Mouse (Mus musculus) lung, embryonic 14.5 days (tissue): Measurements from ENCODE around the gene Abca3. TPM values are rescaled to one million over a fixed set of nuclear protein-coding genes. Genes with fewer than 3 reads are reported as not detected.

Experiments used
- ATAC-seq: fragments of 200-750 bp; cut with Nextera tagmentation; 2 replicates; pipeline ENCODE4 v1.8.0; 2017; ENCODE audit warnings: mild to moderate bottlenecking, moderate TSS enrichment, moderate library complexity; ENCODE audit not compliant: insufficient read depth
- DNase-seq: peaks from one replicate; pipeline ENCODE4 v3.0.0-alpha.2; 2015
- H3K27ac ChIP-seq: fragments of 300-500 bp; sonication (generic); 2 replicates; pipeline ENCODE4 v1.5.1; 2014; ENCODE audit warnings: low read depth, mild to moderate bottlenecking, moderate library complexity
- H3K27me3 ChIP-seq: fragments of 300-500 bp; sonication (generic); 2 replicates; pipeline ENCODE4 v1.6.1; 2014; ENCODE audit warnings: low read length, control low read depth; ENCODE audit not compliant: insufficient read depth
- H3K36me3 ChIP-seq: fragments of 300-500 bp; sonication (generic); 2 replicates; pipeline ENCODE4 v1.6.1; 2014; ENCODE audit warnings: control low read depth; ENCODE audit not compliant: insufficient read depth
- H3K4me1 ChIP-seq: fragments of 300-500 bp; sonication (generic); 2 replicates; pipeline ENCODE4 v1.6.1; 2014; ENCODE audit warnings: antibody characterized with exemption, control low read depth; ENCODE audit not compliant: insufficient read depth
- H3K4me2 ChIP-seq: fragments of 300-500 bp; sonication (generic); 2 replicates; pipeline ENCODE4 v1.6.1; 2014; ENCODE audit warnings: mild to moderate bottlenecking
- H3K4me3 ChIP-seq: fragments of 300-500 bp; sonication (generic); 2 replicates; pipeline ENCODE4 v1.5.1; 2014; ENCODE audit warnings: low read depth, low read length
- H3K9ac ChIP-seq: fragments of 300-500 bp; sonication (generic); 2 replicates; pipeline ENCODE4 v1.6.1; 2014
- H3K9me3 ChIP-seq: fragments of 300-500 bp; sonication (generic); 2 replicates; pipeline ENCODE4 v1.6.1; 2016; ENCODE audit warnings: low read depth, low read length, control low read depth
- CTCF ChIP-seq: IDR thresholded peaks from 2 replicates; pipeline ENCODE4 v1.5.1; 2016; ENCODE audit warnings: antibody characterized with exemption, low read depth
- WGBS: fragments of 180-500 bp; shearing (Covaris S2); extraction: QIAGEN DNeasy Blood & Tissue Kit; methylation state at CpG from one replicate; pipeline ENCODE4 v1.1.7; 2014; 5-methylcytosine and 5-hydroxymethylcytosine counted together
- polyA plus RNA-seq: library from polyadenylated mRNA; unstranded; fragments of >200 nt; fragmentation: Nextera tagmentation; extraction: Ambion mirVana; gene quantifications from 2 replicates; pipeline ENCODE4 v1.2.1, GENCODE M21; 2014

Abca3 gene
- polyA plus RNA-seq, 1 experiment from 2014 or later = 16.2 TPM

DNA sequence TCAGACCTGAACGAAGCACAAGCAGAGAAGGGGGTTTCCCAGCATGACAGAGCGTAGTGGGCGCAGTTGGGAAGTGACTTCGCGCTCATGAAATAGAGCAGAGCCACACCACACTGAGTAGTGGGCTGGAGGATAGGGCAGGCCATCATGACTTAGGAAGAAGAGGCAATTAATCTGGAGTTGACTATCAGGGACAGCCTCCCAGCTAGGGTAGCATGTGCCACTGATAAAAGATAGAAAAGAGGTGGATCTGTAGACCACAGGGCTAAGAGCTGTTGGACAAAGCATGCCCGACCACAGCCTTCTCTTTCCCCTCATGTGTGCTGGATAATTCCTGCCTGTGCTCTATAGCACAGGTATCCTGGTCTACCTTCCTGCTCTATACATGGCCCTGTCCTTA lies 24.1 kb downstream of the Abca3 start:
- ATAC-seq = no peak
- H3K4me2 ChIP-seq = no peak overlapping the region
- TF ChIP-seq CTCF = no peak

DNA sequence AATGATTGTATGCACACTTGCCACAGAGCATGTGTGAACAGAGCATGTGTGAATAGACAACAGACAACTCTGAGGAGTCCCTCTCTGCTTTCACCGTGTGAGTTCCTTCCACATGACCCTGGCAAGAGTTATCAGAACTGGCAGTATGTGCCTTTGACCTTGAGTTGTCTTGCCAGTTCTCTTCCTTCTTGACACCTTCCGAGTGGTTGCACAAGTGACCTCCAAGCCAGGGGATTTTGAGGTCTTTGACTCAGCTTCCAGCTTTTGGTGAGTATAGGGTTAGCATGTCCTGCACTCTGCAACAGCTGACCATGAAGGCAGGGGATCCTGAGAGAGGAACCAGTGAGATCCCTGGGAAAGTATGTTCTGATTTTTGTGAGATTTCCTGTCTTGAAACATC lies 26.7 kb downstream of the Abca3 start:
- peaks cover 26% of the 10 kb centered on the region; the same call in 1 of the 2 replicates for H3K36me3 ChIP-seq
- DNase-seq (no peak), ATAC-seq (no peak)
- TF ChIP-seq CTCF = no peak
- no peak overlapping the region for H3K27ac ChIP-seq
- no peak overlapping the region for H3K9ac ChIP-seq
- no peak overlapping the region for H3K4me2 ChIP-seq
- 67% methylated on average over 2 of the region's 2 CpGs for WGBS
- H3K27me3 ChIP-seq = no peaks in the 10 kb centered on the region
- H3K4me1 ChIP-seq = no peaks in the 10 kb centered on the region
- no peaks in the 10 kb centered on the region for H3K9me3 ChIP-seq
- no peak overlapping the region for H3K4me3 ChIP-seq

More for the DNA sequence above, 24.1 kb downstream of the Abca3 start:
- no peak overlapping the region for H3K4me3 ChIP-seq
- H3K9me3 ChIP-seq = no peaks in the 10 kb centered on the region
- no peak overlapping the region for H3K9ac ChIP-seq
- H3K27ac ChIP-seq = no peak overlapping the region
- H3K27me3 ChIP-seq = no peaks in the 10 kb centered on the region
- peaks cover 26% of the 10 kb centered on the region; the same call in 1 of the 2 replicates for H3K36me3 ChIP-seq
- WGBS = 92% methylated on average over 6 of the region's 6 CpGs
- no peak for DNase-seq
- H3K4me1 ChIP-seq = no peaks in the 10 kb centered on the region

GRCm38 (mm10) chr17:24383789-24384188 lies 32.0 kb downstream of the Abca3 start:
- ATAC-seq (no peak), DNase-seq (peak; percentile 25)
- Histone ChIP-seq H3K4me2 (no peak overlapping the region), H3K9ac (no peak overlapping the region), H3K4me3 (no peak overlapping the region), H3K27me3 (no peaks in the 10 kb centered on the region), H3K4me1 (no peaks in the 10 kb centered on the region), H3K36me3 (peaks cover 15% of the 10 kb centered on the region; the same call in 1 of the 2 replicates), H3K27ac (no peak overlapping the region), H3K9me3 (no peaks in the 10 kb centered on the region)
- 63% methylated on average over 8 of the region's 8 CpGs for WGBS
- TF ChIP-seq CTCF = no peak

DNA sequence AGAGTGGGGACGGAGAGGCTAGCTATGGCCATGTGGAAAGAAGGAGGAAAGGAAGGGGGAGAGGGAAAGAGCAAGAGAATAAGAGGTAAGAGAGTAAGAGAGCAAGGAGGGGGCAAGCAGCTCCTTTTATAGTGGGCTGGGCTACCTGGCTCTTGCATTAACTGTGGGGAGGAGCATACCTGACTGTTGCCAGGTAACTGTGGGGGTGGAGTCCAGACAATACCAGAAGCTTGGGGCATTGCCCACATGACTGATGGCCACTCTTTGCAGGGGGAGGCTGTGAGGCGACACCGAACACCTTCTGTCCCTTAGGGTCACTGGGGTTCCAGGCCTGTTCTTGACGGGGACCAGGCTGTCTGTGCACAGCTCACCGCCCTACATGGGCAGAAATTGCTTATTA lies 37.0 kb downstream of the Abca3 start:
- Histone ChIP-seq H3K27me3 (no peaks in the 10 kb centered on the region), H3K9me3 (no peaks in the 10 kb centered on the region), H3K9ac (no peak overlapping the region), H3K4me2 (no peak overlapping the region), H3K4me3 (no peak overlapping the region), H3K4me1 (no peaks in the 10 kb centered on the region), H3K36me3 (peaks cover 14% of the 10 kb centered on the region; the same call in 1 of the 2 replicates), H3K27ac (no peak overlapping the region)
- TF ChIP-seq CTCF = no peak
- DNase-seq (no peak), ATAC-seq (no peak)
- 69% methylated on average over 5 of the region's 5 CpGs for WGBS

GRCm38 (mm10) chr17:24389865-24390264 lies 38.1 kb downstream of the Abca3 start:
- Histone ChIP-seq H3K4me2 (no peak overlapping the region), H3K27me3 (no peaks in the 10 kb centered on the region), H3K27ac (no peak overlapping the region), H3K4me1 (no peaks in the 10 kb centered on the region), H3K9me3 (no peaks in the 10 kb centered on the region), H3K9ac (no peak overlapping the region), H3K4me3 (no peak overlapping the region), H3K36me3 (peaks cover 14% of the 10 kb centered on the region; the same call in 1 of the 2 replicates)
- no peak for ATAC-seq
- TF ChIP-seq CTCF = peak; percentile 78
- DNase-seq = peak; percentile 82
- 1% methylated on average over 2 of the region's 2 CpGs for WGBS

GRCm38 (mm10) chr17:24391149-24391548 lies 39.4 kb downstream of the Abca3 start:
- Histone ChIP-seq H3K9me3 (no peaks in the 10 kb centered on the region), H3K4me1 (no peaks in the 10 kb centered on the region), H3K27me3 (no peaks in the 10 kb centered on the region), H3K4me3 (no peak overlapping the region), H3K27ac (no peak overlapping the region), H3K36me3 (peaks cover 14% of the 10 kb centered on the region; the same call in 1 of the 2 replicates), H3K9ac (no peak overlapping the region), H3K4me2 (no peak overlapping the region)
- peak; percentile 22 for DNase-seq
- peak; percentile 51 for TF ChIP-seq CTCF
- 61% methylated on average over 8 of the region's 8 CpGs for WGBS
- no peak for ATAC-seq

- no peak overlapping the region for H3K4me3 ChIP-seq
- peak overlapping the region; percentile 60; the same call in 1 of the 2 replicates for H3K27ac ChIP-seq
- H3K27me3 ChIP-seq = no peaks in the 10 kb centered on the region
- H3K4me2 ChIP-seq = no peak overlapping the region
- no peaks in the 10 kb centered on the region for H3K4me1 ChIP-seq
- ATAC-seq (peak; percentile 83), DNase-seq (peak; percentile 28)
- H3K36me3 ChIP-seq = peaks cover 9% of the 10 kb centered on the region; the same call in 1 of the 2 replicates
- 21% methylated on average over 4 of the region's 4 CpGs for WGBS
- H3K9ac ChIP-seq = no peak overlapping the region
- no peaks in the 10 kb centered on the region for H3K9me3 ChIP-seq
- no peak for TF ChIP-seq CTCF
These were observed 41.8 kb downstream of the Abca3 start for GRCm38 (mm10) chr17:24393527-24393926.
